ENCODE assay signal across 11 mouse cellular contexts in the genomic region with DNA sequence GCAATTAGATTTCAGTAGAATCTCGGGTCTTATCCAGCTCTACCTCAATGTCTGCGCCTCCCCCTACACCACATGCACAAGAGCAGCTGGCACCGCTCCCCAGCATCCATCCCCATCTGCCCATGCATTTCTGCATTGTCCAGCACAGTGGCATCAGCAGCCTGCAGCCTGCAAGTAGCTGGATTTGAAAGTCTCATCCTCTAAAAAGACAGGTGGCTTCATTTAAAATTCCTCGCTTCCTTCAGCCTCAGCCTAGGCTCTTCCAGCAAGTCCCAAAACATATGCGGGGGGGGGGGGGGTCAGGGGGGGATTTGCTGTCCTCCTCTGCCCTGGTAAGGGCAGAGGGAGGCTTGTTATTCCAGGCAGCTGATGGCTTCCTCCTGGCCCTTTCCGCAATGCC.
DNase-seq lines count a peak whose midpoint lies in the region; ATAC-seq lines count a peak whose summit lies in the region.
"Had no signal": no experiment of that assay in that cellular context is flagged by ENCODE, and none has a peak within 500 bp of the region (broad histone marks: within the 10 kb centered on the region; RNA-seq: fewer than 3 reads in every experiment).

No protein-coding gene starts in this region.

- WGBS in kidney, embryonic 16.5 days = 43% methylated on average over 6 of the region's 6 CpGs
- 38% methylated on average over 6 of the region's 6 CpGs for WGBS in embryonic facial prominence, embryonic 14.5 days

- DNase-seq in kidney, postnatal 14 days = no peak
- DNase-seq in embryonic facial prominence, embryonic 14.5 days (ENCODE audit: low spot score) = peak; percentile 50
- peak; percentile 34 to 62 for DNase-seq in layer of hippocampus, adult 8-10 months (ENCODE audit: low spot score in 2 of 2)
- DNase-seq in retina, postnatal 1 day = peak; percentile 81
- DNase-seq in c-Kit-positive CD71-positive TER-119-positive erythroid progenitor cells, embryonic 14.5 days (ENCODE audit: low spot score) = no peak
- no peak for DNase-seq in lung, adult 18-20 months
- DNase-seq in liver = no peak
- DNase-seq: adrenal gland, postnatal 10 days; heart, postnatal 36 days had no signal

- no peaks in the 10 kb centered on the region for H3K36me3 ChIP-seq in kidney, embryonic 16.5 days (ENCODE audit: insufficient read depth, low read length)
- H3K36me3 ChIP-seq in embryonic facial prominence, embryonic 14.5 days (ENCODE audit: control insufficient read depth, insufficient read depth, low read length) = no peaks in the 10 kb centered on the region
- H3K36me3 ChIP-seq: limb, embryonic 15.5 days had no signal

- H3K27me3 ChIP-seq in kidney, embryonic 16.5 days (ENCODE audit: insufficient read depth, low read length) = no peaks in the 10 kb centered on the region
- no peaks in the 10 kb centered on the region for H3K27me3 ChIP-seq in embryonic facial prominence, embryonic 14.5 days (replicated peaks; ENCODE audit: control insufficient read depth, insufficient read depth, low read length)
- H3K27me3 ChIP-seq: limb, embryonic 15.5 days had no signal

- H3K4me1 ChIP-seq in kidney, embryonic 16.5 days (ENCODE audit: insufficient read depth, low read length) = peaks cover 8% of the 10 kb centered on the region
- peaks cover 11% of the 10 kb centered on the region for H3K4me1 ChIP-seq in embryonic facial prominence, embryonic 14.5 days (ENCODE audit: control insufficient read depth, insufficient read depth, low read length)

- peak; percentile 57 for ATAC-seq in kidney, embryonic 16.5 days (ENCODE audit: low FRiP score, low TSS enrichment)
- ATAC-seq in embryonic facial prominence, embryonic 14.5 days (ENCODE audit: low read depth) = peak; percentile 68; the same call in 1 of the 2 replicates

- no peak overlapping the region for H3K27ac ChIP-seq in kidney, embryonic 16.5 days (ENCODE audit: low read length)
- no peak overlapping the region for H3K27ac ChIP-seq in embryonic facial prominence, embryonic 14.5 days (replicated peaks; ENCODE audit: low read depth, low read length)
- H3K27ac ChIP-seq: limb, embryonic 15.5 days had no signal

- H3K9me3 ChIP-seq in kidney, embryonic 16.5 days (ENCODE audit: low read length) = no peaks in the 10 kb centered on the region
- H3K9me3 ChIP-seq in embryonic facial prominence, embryonic 14.5 days (ENCODE audit: control insufficient read depth, low read length) = no peaks in the 10 kb centered on the region
- H3K9me3 ChIP-seq: limb, embryonic 15.5 days had no signal

- H3K4me3 ChIP-seq in kidney, embryonic 16.5 days (ENCODE audit: low read length) = no peak overlapping the region
- no peak overlapping the region for H3K4me3 ChIP-seq in embryonic facial prominence, embryonic 14.5 days (ENCODE audit: low read depth, low read length)
- H3K4me3 ChIP-seq: limb, embryonic 15.5 days had no signal

- H3K4me2 ChIP-seq in kidney, embryonic 16.5 days (replicated peaks; ENCODE audit: low read depth, low read length) = no peak overlapping the region
- H3K4me2 ChIP-seq in embryonic facial prominence, embryonic 14.5 days (ENCODE audit: low read depth, low read length) = no peak overlapping the region
- H3K4me2 ChIP-seq: limb, embryonic 15.5 days had no signal

- no peak overlapping the region for H3K9ac ChIP-seq in kidney, embryonic 16.5 days (replicated peaks; ENCODE audit: low read length)
- H3K9ac ChIP-seq in embryonic facial prominence, embryonic 14.5 days (ENCODE audit: low read depth, low read length) = no peak overlapping the region
- H3K9ac ChIP-seq: limb, embryonic 15.5 days had no signal

Comparison
In these comparisons a context has a peak if more than half of its experiments do, and no peak if none do; other contexts are left out.
1. DNase-seq: peak in embryonic facial prominence, embryonic 14.5 days (single experiment), layer of hippocampus, adult 8-10 months (2 of 2) and retina, postnatal 1 day (single experiment); none in kidney, postnatal 14 days (single experiment), c-Kit-positive CD71-positive TER-119-positive erythroid progenitor cells, embryonic 14.5 days (single experiment), lung, adult 18-20 months (0 of 2) and liver (single experiment).